Mouse (Mus musculus) kidney, embryonic 14.5 days (tissue): ENCODE results near the gene Ccnyl1. TPM values are rescaled to one million over a fixed set of nuclear protein-coding genes. Genes with fewer than 3 reads are reported as not detected.

Experiments used
- ATAC-seq: fragments of 200-750 bp; cut with Nextera tagmentation; 2 replicates; pipeline ENCODE4 v1.8.0; 2017; ENCODE audit warnings: moderate number of reproducible peaks, mild to moderate bottlenecking, moderate TSS enrichment, moderate library complexity; ENCODE audit not compliant: low FRiP score, low TSS enrichment
- H3K27ac ChIP-seq: fragments of 300-500 bp; sonication (generic); 2 replicates; pipeline ENCODE4 v1.5.1; 2014; ENCODE audit warnings: low read depth, mild to moderate bottlenecking, low read length, moderate library complexity, mixed read lengths
- H3K27me3 ChIP-seq: fragments of 300-500 bp; sonication (generic); 2 replicates; pipeline ENCODE4 v1.6.1; 2014; ENCODE audit warnings: mild to moderate bottlenecking, low read length; ENCODE audit not compliant: control insufficient read depth, insufficient read depth
- H3K36me3 ChIP-seq: fragments of 300-500 bp; sonication (generic); 2 replicates; pipeline ENCODE4 v1.6.1; 2014; ENCODE audit warnings: low read length, mixed read lengths; ENCODE audit not compliant: control insufficient read depth, insufficient read depth
- H3K4me1 ChIP-seq: fragments of 300-500 bp; sonication (generic); 2 replicates; pipeline ENCODE4 v1.6.1; 2014; ENCODE audit warnings: low read length, mixed read lengths; ENCODE audit not compliant: control insufficient read depth, insufficient read depth
- H3K4me2 ChIP-seq: fragments of 300-500 bp; sonication (generic); replicated peaks from 2 replicates; pipeline ENCODE4 v1.6.1; 2014; ENCODE audit warnings: low read depth, mild to moderate bottlenecking, low read length
- H3K4me3 ChIP-seq: fragments of 300-500 bp; sonication (generic); 2 replicates; pipeline ENCODE4 v1.5.1; 2014; ENCODE audit warnings: mild to moderate bottlenecking, low read length
- H3K9ac ChIP-seq: fragments of 300-500 bp; sonication (generic); 2 replicates; pipeline ENCODE4 v1.6.1; 2014; ENCODE audit warnings: low read depth, mild to moderate bottlenecking, low read length, moderate library complexity
- H3K9me3 ChIP-seq: fragments of 300-500 bp; sonication (generic); 2 replicates; pipeline ENCODE4 v1.6.1; 2016; ENCODE audit warnings: low read length; ENCODE audit not compliant: control insufficient read depth
- WGBS: fragments of 180-500 bp; shearing (Covaris S2); extraction: QIAGEN DNeasy Blood & Tissue Kit; methylation state at CpG from one replicate; pipeline ENCODE4 v1.1.7; 2014; 5-methylcytosine and 5-hydroxymethylcytosine counted together
- polyA plus RNA-seq: library from polyadenylated mRNA; unstranded; fragments of >200 nt; fragmentation: Nextera tagmentation; extraction: Ambion mirVana; gene quantifications from 2 replicates; pipeline ENCODE4 v1.2.1, GENCODE M21; 2014

The Ccnyl1 gene
- polyA plus RNA-seq, 1 experiment from 2014 or later, result 11.3 TPM

DNA sequence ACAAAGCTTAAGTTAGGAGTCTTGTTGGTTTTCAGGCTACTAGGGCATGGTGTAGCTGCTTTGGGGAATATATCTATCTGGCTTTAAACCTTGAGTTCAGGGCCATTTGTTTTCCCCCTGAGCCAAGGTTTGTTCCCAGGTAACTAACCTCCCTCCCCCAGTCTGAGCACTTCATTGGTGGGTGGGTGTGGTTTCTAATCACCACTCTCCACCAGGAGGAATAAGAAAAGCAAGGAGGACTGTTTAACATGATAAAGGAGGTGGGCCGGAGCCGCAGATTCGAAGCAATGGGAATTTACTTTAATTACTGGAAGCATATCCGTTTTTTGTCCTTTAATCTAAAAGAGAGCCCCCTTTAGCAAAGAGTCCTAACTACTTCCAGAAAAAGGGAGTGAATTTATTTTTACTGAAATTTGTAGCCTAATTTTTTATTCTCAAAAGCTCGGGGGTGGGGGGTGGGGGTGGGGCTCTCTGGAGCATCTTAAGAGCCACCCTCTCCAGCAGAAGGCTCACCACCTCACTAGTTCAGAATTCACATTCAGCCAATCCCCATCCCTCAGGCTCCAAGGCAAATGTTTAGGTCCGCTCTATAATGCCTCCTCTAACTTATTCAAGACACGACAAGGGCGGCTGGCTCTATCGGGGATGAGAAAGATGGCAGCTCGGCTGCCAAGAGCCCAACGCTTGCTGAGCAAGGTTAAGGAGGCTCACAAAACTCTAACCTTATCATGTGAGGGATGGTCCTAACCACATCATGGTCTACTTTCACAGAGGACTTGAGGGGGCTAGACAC is 43.4 kb downstream of the Ccnyl1 start:
- no peak overlapping the region; the same call in 1 of the 2 replicates for H3K4me2 ChIP-seq

DNA sequence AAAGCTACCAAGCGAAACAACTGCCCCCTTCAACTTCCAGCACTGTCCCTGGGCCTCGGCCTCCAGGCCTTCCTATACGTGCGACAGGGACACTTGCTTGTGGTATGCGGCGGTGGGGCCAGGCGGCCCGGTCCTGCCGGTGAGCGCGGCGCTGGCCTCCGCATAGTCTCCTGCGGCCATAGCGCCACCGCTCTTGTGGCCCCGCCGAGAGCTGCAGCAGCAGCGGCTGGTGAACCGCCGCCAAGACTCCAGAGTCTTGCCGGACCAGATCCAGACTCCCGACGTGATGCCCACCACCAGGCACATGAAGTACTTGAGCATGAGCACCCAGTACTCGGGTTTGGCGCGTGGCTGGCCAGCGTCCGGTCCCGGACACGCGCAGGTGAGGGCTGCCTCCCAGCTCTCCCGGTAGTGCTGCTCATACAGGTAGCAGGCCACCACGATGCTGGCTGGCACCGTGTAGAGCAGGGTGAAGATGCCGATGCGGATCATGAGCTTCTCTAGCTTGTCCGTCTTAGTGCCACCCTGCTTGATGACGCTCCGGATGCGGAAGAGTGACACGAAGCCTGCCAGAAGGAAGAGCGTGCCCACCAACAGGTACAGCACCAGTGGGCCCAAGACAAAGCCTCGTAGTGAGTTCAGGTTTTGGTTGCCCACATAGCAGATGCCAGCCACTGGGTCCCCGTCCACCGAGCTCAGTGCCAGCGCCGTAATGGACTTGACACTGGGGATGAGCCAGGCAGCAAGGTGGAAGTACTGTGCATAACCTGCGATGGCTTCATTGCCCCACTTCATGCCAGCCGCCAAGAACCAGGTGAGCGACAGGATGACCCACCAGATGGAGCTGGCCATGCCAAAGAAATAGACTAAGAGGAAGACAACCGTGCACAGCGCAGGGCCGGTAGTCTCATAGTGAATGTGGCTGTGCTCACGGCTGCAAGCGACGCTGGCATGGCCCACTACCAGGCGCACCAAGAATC is 44.8 kb downstream of the Ccnyl1 start:
- WGBS, result 44% methylated on average over 58 of the region's 58 CpGs
- Histone ChIP-seq H3K9me3 (no peaks in the 10 kb centered on the region), H3K27me3 (peaks cover 28% of the 10 kb centered on the region), H3K4me1 (peaks cover 22% of the 10 kb centered on the region), H3K4me2 (peak overlapping the region; percentile 95), H3K4me3 (peak overlapping the region; percentile 66), H3K36me3 (no peaks in the 10 kb centered on the region), H3K27ac (no peak overlapping the region), H3K9ac (peak overlapping the region; percentile 49)
- no peak for ATAC-seq

More for the DNA sequence above, 43.4 kb downstream of the Ccnyl1 start:
- no peak overlapping the region for H3K4me3 ChIP-seq
- 23% methylated on average over 11 of the region's 11 CpGs for WGBS
- H3K4me1 ChIP-seq, result peaks cover 22% of the 10 kb centered on the region
- no peaks in the 10 kb centered on the region for H3K9me3 ChIP-seq
- ATAC-seq, result no peak
- no peaks in the 10 kb centered on the region for H3K36me3 ChIP-seq
- no peak overlapping the region for H3K9ac ChIP-seq
- peaks cover 28% of the 10 kb centered on the region for H3K27me3 ChIP-seq
- H3K27ac ChIP-seq, result no peak overlapping the region

DNA sequence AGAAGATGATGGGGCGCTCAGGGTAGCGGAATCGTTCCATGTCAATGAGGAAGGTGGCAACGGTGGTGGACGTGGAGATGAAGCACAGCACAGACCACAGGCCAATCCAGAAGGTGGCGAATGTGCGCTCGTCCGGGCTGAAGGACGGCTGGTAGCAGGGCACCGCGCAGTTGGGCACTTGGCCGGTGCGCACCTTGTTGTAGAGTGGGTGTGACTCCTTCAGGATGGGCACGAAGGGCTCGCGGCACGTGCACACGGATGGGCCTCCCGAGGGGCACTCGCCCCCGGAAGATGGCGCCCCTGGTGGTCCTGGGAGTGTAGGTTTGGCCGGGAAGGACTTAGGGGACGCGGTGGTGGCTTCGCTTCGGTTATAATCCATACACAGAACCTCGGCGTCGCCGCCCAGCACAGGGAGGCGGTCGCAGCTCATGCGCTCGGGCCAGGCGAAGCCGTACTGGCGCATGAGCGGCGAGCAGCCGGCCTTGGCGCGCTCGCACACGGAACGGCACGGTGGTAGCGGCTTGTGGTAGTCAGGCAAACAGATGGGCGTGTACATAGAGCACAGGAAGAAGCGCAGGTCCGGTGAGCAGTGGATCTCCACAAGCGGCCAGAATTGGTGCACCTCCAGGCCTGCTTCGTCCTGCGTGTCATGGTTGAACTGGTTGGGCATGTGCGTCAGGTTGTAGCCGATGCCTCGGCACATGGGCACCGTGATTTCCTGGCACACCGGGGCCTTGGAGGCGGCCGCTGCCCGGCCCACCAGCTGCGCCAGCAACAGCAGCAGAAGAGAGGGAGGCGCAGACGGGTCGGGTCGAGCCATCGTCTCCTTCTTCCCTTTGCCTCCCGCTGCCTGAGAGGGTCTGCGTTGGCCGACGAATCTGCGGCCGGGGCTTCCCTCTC is 45.8 kb downstream of the Ccnyl1 start:
- Histone ChIP-seq H3K27me3 (peaks cover 28% of the 10 kb centered on the region), H3K27ac (no peak overlapping the region), H3K4me2 (peak overlapping the region; percentile 95), H3K36me3 (no peaks in the 10 kb centered on the region), H3K9me3 (no peaks in the 10 kb centered on the region), H3K9ac (peak overlapping the region; percentile 70), H3K4me3 (peak overlapping the region; percentile 66), H3K4me1 (peaks cover 22% of the 10 kb centered on the region)
- 12% methylated on average over 73 of the region's 75 CpGs for WGBS
- ATAC-seq, result peak; percentile 1

DNA sequence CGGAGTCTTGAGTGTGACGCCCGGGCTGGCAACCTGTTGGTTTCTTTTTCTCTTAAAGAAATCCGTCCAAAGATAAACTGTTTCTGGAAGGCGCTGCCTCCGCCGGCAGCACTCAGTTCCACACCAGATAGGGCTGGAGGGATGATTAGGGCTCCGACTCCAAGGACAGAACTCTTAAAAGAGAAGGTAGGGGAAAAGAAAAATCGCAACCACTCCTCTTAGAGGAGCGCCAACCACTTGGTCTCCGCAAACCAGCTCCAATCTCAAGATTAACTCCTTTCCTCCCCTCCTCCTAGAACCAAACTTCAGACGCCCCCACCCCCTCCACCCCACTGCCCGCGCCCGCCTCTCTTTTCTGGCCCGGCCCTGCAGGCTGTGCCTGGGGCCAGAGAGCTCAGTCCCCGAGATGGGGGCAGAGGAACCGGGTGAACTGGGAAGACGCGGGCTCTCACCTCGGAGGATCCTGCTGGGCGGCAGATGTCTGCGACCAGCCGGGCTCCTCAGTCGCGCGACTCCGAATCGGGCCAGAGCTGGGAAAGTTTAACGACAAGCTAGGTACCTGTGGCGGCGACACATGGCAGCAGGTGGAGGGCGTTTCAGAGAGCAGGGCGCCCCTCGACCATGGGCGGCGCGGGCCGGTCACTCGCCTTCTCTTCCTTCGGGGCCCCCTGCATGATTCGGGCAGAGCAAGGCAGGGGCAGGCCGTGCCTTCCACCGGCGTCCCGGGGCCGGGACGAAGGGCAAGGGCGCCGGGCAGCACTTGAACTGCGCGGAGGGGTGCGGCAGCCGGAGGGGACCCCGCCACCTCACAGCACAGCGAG is 46.6 kb downstream of the Ccnyl1 start:
- H3K9me3 ChIP-seq, result no peaks in the 10 kb centered on the region
- peak overlapping the region; percentile 66 for H3K4me3 ChIP-seq
- peaks cover 23% of the 10 kb centered on the region for H3K27me3 ChIP-seq
- under 1% methylated on average over 37 of the region's 56 CpGs for WGBS
- peak; percentile 9 for ATAC-seq
- H3K36me3 ChIP-seq, result no peaks in the 10 kb centered on the region
- peaks cover 22% of the 10 kb centered on the region for H3K4me1 ChIP-seq
- H3K4me2 ChIP-seq, result peak overlapping the region; percentile 95
- H3K27ac ChIP-seq, result peak overlapping the region; percentile 65; the same call in 1 of the 2 replicates
- H3K9ac ChIP-seq, result peak overlapping the region; percentile 70

DNA sequence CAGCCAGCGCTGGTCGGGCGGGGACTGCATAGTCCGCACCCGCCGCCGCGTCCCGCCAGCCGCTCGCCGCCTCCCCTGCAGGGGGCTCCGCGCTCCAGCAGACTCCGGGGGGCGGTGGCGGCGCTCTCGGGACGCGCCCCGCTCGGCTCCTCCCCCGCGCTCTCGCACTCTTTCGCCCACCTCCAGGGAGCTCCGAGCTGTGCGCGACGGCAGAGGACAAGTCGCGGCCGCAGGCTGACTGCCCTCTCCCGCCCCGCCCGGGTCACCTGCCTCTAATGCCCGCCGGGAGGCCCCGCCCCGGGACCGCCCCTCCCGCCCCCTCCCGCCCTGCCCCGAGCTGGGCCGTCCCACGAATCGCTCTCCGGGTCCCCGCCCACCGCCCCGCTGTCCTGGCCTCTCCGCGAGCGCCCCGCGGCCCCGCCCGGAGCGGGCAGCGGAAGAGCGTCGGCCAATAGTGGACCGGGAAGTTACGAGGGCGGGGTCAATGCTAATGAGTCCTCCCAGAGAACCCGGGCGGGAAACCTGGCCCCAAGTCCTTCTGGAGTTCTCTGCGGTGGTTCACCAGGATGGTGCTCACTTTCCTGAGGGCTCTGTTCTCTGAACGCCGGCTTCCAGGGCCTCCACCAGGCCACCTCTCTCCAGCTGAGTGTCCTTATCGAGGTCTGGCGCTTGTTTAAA is 47.4 kb downstream of the Ccnyl1 start, which contains the start of gene Fzd5:
Gene Fzd5, minus strand, starts transcription at position 250 of the 678 bp plus-strand sequence.
- H3K4me1 ChIP-seq, result peaks cover 20% of the 10 kb centered on the region
- H3K4me2 ChIP-seq, result peak within 1 kb of the TSS; percentile 95
- H3K27me3 ChIP-seq, result peaks cover 21% of the 10 kb centered on the region
- H3K9me3 ChIP-seq, result no peaks in the 10 kb centered on the region
- H3K9ac ChIP-seq, result peak within 1 kb of the TSS; percentile 70
- peak within 1 kb of the TSS; percentile 66 for H3K4me3 ChIP-seq
- ATAC-seq, result peak; percentile 95
- no peaks in the 10 kb centered on the region for H3K36me3 ChIP-seq
- peak within 1 kb of the TSS; percentile 73 for H3K27ac ChIP-seq
- under 1% methylated on average over 47 of the region's 73 CpGs for WGBS

DNA sequence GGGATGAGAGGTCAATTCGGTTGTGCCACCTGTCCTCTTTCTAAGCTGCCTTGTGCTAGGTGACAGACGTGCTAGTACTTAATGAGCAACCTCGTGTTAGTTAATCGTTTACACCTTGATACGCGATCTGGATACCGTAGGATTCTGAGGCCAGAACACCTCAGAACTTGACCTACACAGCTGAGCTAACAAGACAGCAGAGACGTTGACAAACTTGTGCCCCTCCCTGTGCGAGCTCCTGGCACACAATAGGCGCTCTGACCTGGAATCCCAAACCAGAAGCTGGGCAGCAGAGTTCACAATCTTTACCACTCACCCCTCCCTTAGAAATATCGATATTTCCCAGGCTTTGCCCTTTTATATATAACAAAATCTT is 47.9 kb downstream of the Ccnyl1 start:
- peak overlapping the region; percentile 66 for H3K4me3 ChIP-seq
- H3K4me1 ChIP-seq, result peaks cover 20% of the 10 kb centered on the region
- no peaks in the 10 kb centered on the region for H3K9me3 ChIP-seq
- H3K9ac ChIP-seq, result peak overlapping the region; percentile 47
- H3K27me3 ChIP-seq, result peaks cover 21% of the 10 kb centered on the region
- H3K4me2 ChIP-seq, result peak overlapping the region; percentile 95
- H3K36me3 ChIP-seq, result no peaks in the 10 kb centered on the region
- ATAC-seq, result peak; percentile 13; the same call in 1 of the 2 replicates
- WGBS, result 0% methylated on average over 11 of the region's 11 CpGs
- H3K27ac ChIP-seq, result peak overlapping the region; percentile 73

DNA sequence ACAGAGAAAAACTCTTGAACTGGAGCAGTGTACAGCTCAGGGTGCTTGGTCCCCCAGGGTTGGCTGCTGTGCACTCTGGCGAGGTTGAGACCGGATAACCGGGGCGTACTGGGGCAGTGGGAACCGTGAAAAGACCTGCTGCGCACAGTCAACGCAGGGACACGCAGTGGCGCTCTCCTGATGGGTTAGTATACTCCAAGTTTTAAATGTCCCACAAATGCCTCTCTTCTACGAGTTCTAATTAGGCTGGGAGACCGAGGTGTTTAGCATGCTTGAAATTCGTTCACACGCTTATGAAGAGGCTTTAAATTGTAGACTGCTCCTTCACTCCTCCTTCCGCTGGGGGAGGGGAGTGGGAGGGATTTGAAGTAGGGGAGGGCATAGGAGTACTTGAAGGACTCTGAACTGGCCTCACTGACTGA is 48.4 kb downstream of the Ccnyl1 start:
- Histone ChIP-seq H3K9me3 (no peaks in the 10 kb centered on the region), H3K4me1 (peaks cover 16% of the 10 kb centered on the region), H3K4me3 (peak overlapping the region; percentile 66), H3K9ac (peak overlapping the region; percentile 47), H3K27me3 (peaks cover 18% of the 10 kb centered on the region), H3K36me3 (no peaks in the 10 kb centered on the region), H3K4me2 (peak overlapping the region; percentile 95), H3K27ac (peak overlapping the region; percentile 73)
- no peak for ATAC-seq
- under 1% methylated on average over 14 of the region's 14 CpGs for WGBS
